ENCODE assay signal across 28 mouse cellular contexts in the genomic region with DNA sequence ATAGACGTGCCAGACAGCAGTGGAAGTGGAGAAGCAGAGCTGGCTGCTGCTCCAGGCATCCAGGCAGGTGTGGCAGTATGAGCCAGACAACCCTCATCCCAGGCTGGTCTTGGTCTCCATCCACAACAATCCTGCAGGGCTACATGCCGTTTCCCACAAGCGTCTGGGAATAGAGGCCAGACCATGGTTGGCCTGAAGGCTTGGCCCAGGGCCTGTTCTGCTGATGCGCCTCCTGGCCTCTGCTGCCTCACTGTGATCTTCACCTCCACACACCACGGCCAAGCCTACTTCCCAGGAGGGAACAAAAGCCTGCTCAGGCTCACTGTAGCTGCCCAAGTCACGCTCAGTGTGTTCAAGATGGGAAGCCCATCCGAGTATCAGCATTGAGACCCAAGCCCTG. TPM values are rescaled to one million over a fixed set of nuclear protein-coding genes. Genes with fewer than 3 reads are reported as not detected.
DNase-seq lines count a peak whose midpoint lies in the region; ATAC-seq and TF ChIP-seq lines count a peak whose summit lies in the region.
"Had no signal": no experiment of that assay in that cellular context is flagged by ENCODE, and none has a peak within 500 bp of the region (broad histone marks: within the 10 kb centered on the region; RNA-seq: fewer than 3 reads in every experiment).

No protein-coding gene starts in this region.

- ATAC-seq in cerebellum, adult (ENCODE audit: insufficient number of reproducible peaks, low FRiP score, low TSS enrichment) = peak; percentile 68
- no peak for ATAC-seq in megakaryocyte, adult 5-6 weeks (ENCODE audit: poor library complexity, severe bottlenecking)
- ATAC-seq: intestine, embryonic 15.5 days; midbrain, embryonic 13.5 days had no signal

- H3K4me3 ChIP-seq in lung, adult 2 months (replicated peaks; ENCODE audit: extremely low read depth, low read depth, low read length) = no peak overlapping the region
- H3K4me3 ChIP-seq: embryonic facial prominence, embryonic 15.5 days; heart, embryonic 10.5 days; hindbrain, embryonic 15.5 days; intestine, embryonic 15.5 days; layer of hippocampus, adult 2 months; limb, embryonic 12.5 days; megakaryocyte, embryonic 14.5 days; midbrain, embryonic 13.5 days; neural tube, embryonic 13.5 days; stomach, embryonic 15.5 days had no signal

- TF ChIP-seq CTCF in lung, adult 2 months (IDR thresholded peaks at IDR 0.05; ENCODE audit: insufficient read depth, low read length) = no peak

- DNase-seq in cerebellum, postnatal 4 days (ENCODE audit: low spot score in 2 of 2) = no peak
- peak; percentile 35 for DNase-seq in Muller cell, postnatal 12 days (ENCODE audit: inconsistent ontology term)
- peak; percentile 63 for DNase-seq in cerebellum, adult 8-10 months
- DNase-seq in cerebellum, postnatal 36 days = peak; percentile 68 to 69
- DNase-seq in lung, adult 2 months = no peak
- DNase-seq: adrenal gland, postnatal 14 days; heart, postnatal 4 days; kidney, postnatal 25 days; lung, embryonic 14.5 days; retina, postnatal 1 day; right cerebral cortex, postnatal 4 days; thymus, postnatal 36 days had no signal

- 77% methylated on average over 7 of the region's 7 CpGs for WGBS in lung, adult 2 months

- H3K4me1 ChIP-seq in lung, adult 2 months (ENCODE audit: control insufficient read depth, insufficient read depth, low read length) = peaks cover 14% of the 10 kb centered on the region
- H3K4me1 ChIP-seq: embryonic facial prominence, embryonic 15.5 days; hindbrain, embryonic 15.5 days; limb, embryonic 12.5 days; stomach, embryonic 15.5 days had no signal

- no peak for TF ChIP-seq POLR2A in lung, adult 2 months (IDR thresholded peaks at IDR 0.05; ENCODE audit: borderline replicate concordance, extremely low read depth, low read depth, low read length)

RNA-seq across cellular contexts. Expression of a gene that starts 33.9 kb away (rescaled TPM):
- not detected in 2 replicates for total RNA-seq in megakaryocyte, adult 5-6 weeks (2015)
- total RNA-seq in megakaryocyte, adult 5-6 weeks (2017) = not detected in 2 replicates
- polyA plus RNA-seq in lung, adult 2 months (2012; rRNA removed) = not detected in 2 replicates
- total RNA-seq: adrenal gland, postnatal 14 days; common myeloid progenitor, adult 5-6 weeks; granulocyte monocyte progenitor cell, adult 5-6 weeks; heart, postnatal 4 days; layer of hippocampus, adult 2 months; layer of hippocampus, postnatal 25 days had no signal
- polyA plus RNA-seq: hindbrain, embryonic 15.5 days; intestine, embryonic 15.5 days; limb, embryonic 12.5 days; liver, embryonic 11.5 days had no signal

RNA-seq across cellular contexts. Expression of a gene that starts 56.0 kb away (rescaled TPM):
- 108 and 122 TPM in 2 replicates for total RNA-seq in megakaryocyte, adult 5-6 weeks (2015)
- total RNA-seq in megakaryocyte, adult 5-6 weeks (2017) = 61.7 and 64.4 TPM in 2 replicates
- polyA plus RNA-seq in lung, adult 2 months (2012; rRNA removed) = 88.4 and 109 TPM in 2 replicates

Comparison
In these comparisons a context has a peak if more than half of its experiments do, and no peak if none do; other contexts are left out.
1. DNase-seq: peak in Muller cell, postnatal 12 days (single experiment), cerebellum, adult 8-10 months (single experiment) and cerebellum, postnatal 36 days (2 of 2); none in cerebellum, postnatal 4 days (0 of 2) and lung, adult 2 months (single experiment).